Mouse (Mus musculus) brain, adult 2 months (tissue): ENCODE measurements at regions not wholly inside any gene's neighbourhood (a gene's known extent, or its start where the extent isn't known, plus 50 kb on each side); places are given as distances from the start of the nearest gene placed in this dataset.
A peak's percentile ranks its signal among the peaks of the same experiment; 100 is the strongest.

ENCODE experiments used
- DNase-seq: peaks from one replicate; pipeline ENCODE4 v3.0.0; 2011; ENCODE audit warnings: low read depth, low spot score

GRCm38 (mm10) chr11:34153749-34154525, 54.0 kb downstream of the Foxi1 start:
- peak; percentile 48 for DNase-seq

GRCm38 (mm10) chr11:34149370-34149976, 51.1 kb upstream of the 4930469K13Rik start:
- DNase-seq: peak; percentile 92
